Mouse (Mus musculus): ENCODE data around the gene Smc2.
"Not testable (repeated sequence)": the region's sequence is repeated elsewhere in the genome, so short reads cannot be mapped to it uniquely, and the experiment has no call there.

Smc2 gene

DNA sequence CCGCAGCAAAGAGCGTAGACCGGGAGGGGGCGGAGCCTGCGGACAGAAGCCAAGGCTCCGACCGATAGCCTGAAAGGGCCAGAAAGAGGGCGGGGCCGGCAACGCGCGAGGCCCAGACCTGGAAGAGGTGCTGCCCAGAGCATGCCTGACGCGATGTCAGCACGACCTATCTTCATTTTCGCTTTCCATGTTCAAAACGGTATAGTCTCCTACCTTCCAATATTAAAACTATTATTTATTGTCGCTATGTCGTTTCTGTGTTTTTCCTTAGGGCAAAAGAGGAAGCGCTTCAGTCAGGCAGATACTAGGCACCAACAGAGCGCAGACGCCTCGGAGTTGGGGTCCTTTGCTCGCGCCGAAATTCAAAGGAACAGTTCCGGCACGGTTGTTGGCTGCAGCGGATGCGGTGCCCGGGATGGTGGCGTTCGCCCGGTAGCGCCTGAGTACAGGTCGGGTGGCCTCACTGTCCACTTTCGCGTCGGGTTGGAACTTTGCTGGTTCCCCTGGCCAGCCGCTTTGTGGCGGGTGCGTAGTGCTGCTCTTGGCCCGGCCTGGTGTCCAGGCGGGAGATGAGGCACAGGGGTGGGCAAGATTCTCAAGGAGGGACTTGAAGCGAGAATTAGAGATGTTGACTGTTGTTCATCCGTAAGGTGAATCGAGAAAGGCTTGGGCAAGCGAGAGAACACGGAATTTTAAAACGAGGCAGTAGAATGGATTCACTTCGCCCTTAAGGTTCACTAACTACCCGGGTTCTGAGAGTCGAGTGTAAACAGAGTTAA is at the start of gene Smc2:
Gene Smc2 (plus strand): TSS at position 358 of the 779 bp plus-strand sequence.
- DNase-seq, result peak; percentile 97

- no peak for DNase-seq
These were observed 27.5 kb upstream of the Smc2 start for GRCm38 (mm10) chr4:52411587-52411986.

DNA sequence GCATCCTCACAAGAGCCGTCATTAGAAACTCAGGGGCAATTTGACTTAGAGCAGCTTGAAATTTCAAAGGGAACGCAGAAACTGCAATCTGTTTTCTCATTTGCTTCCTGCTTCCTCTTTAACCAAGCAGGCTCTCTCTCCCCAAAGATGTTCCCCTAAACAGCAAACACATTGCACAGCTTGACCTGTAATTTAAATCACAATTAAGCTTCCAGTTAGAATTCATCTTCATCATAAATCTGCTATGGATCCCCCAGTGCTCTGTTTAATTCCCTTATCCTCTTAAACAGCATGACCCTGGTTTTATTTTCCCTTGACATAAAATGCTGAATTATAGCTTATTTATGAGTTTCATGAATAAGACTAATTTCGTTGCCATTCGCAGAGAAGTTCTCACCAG is 15.4 kb upstream of the Smc2 start:
- no peak for DNase-seq

DNA sequence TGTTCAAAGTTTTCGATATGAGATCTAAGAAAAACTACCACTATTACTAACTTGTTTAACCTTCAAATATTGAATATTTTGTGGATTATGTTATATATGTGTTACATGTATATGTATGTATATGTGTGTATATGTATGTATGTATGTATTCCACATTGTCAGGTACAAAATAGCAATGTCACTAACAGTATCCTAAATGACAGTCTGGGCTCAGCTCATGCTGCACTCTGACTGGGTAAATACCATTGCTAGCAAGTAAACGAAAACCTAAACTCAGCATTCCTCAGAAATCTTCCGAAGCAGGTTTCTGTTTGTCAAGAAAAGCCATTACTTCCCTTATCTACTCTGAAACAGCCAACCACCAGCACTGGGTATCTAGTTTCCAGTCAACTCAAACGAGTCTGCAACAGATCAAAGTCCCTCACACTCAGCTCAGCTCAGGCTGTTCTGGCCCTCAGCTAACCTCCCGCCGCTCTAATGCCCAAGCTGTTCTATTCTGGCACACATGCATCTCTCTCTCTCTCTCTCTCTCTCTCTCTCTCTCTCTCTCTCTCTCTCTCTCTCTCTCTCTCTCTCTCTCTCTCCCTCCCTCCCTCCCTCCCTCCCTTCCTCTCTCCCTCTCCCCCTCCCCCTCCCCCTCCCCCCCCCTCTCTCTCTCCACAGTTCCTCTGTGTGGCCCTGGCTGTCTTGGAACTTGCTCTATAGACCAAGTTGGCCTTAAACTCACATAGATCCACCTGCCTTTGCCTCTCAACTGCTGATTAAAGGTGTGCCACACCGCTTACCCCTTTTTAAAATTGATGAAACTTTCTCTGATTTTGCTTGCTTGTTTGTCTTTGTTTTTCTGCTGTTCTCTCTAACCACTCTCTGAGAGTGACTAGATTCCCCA is 9.5 kb upstream of the Smc2 start:
- DNase-seq, result no peak

- DNase-seq, result not testable (repeated sequence)
These were observed 3.5 kb upstream of the Smc2 start for GRCm38 (mm10) chr4:52435551-52435950.

GRCm38 (mm10) chr4:52438371-52438885 is 615 bp upstream of the Smc2 start:
- DNase-seq, result no peak

GRCm38 (mm10) chr4:52459726-52460125 is 20.7 kb downstream of the Smc2 start:
- no peak for DNase-seq

DNA sequence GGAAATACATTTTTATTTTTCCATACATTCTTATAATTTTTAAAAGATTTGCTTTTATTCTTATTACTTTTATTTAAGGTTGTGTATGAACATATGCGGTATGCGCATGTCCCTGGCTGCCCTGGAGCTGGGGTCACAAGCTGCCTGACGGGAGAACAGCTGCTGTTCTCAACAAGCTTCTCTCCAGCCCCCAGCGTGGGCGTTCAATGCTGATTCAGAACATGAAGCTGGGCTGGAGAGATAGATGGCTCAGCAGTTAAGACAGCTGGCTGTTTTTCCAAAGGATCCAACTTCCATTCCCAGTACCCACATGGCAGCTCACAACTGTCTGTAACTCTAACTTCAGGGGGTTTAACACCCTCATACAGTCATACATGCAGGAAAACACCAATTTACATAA is 22.3 kb downstream of the Smc2 start:
- DNase-seq, result no peak

DNA sequence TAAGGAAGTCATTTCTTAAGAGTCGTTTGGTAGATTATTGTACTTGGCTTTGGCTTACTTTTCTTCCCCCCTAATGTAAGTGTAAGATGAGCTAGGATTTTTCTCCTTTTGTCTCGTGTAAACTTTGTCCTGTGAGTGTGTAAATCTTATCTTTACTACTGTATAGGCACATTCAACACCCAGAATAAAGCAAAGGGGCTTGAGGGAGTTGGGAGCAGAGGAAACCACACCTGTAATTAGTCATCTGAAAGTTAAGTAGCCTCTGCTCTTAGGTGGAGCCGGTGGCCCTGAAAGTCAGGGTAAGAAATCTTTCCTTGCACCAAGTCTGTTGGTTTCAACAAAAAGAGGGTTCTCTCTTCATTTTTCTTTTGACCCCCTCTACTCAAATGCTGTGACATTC is 34.4 kb downstream of the Smc2 start:
- no peak for DNase-seq

DNA sequence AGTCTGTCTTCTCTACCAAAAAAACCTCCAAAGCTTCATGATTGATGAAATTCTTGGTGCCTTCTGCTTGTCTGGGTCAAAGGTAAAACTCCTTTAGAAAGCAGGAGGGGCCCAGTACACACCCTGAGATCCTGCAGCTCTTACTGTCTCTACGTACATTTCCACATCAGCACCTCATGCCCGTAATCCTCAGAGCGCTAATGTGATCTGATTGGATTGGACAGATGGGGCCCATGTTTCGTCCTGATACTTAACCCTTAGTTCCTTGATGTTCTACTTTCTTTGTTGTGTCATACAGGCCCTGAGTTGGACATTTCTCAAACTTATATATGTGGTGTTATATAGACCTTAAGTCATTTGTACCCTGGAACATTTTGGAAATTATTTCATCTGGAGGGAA is 48.4 kb downstream of the Smc2 start:
- no peak for DNase-seq

- DNase-seq, result not testable (repeated sequence)
These were observed 58.1 kb downstream of the Smc2 start, which contains the start of gene Vma21-ps for GRCm38 (mm10) chr4:52497144-52497543. Vma21-ps (minus strand) TSS chr4:52497244.

DNA sequence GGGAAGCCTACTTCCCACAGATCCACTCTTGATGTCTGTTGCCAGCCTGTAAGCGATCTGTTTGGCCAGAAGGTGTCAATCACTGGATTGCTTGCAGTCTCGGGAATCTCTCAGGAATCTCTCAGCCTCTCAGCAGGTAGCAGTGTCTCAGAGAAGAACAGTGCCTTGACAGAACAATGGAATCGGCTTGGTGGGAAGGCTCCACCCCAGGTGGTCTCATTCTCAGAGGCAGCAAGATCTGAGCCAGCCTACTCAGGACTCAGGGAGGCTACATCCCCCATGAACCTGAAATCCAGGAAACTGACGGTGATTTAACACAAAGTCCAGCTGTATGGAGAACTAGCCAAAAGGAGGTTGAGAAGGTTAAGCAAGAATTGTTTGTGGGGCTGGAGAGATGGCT is 78.5 kb downstream of the Smc2 start:
- no peak for DNase-seq

- DNase-seq, result no peak
These were observed 80.3 kb downstream of the Smc2 start for GRCm38 (mm10) chr4:52519301-52519700.

- DNase-seq, result no peak
These were observed 87.4 kb downstream of the Smc2 start for GRCm38 (mm10) chr4:52526464-52526863.

DNA sequence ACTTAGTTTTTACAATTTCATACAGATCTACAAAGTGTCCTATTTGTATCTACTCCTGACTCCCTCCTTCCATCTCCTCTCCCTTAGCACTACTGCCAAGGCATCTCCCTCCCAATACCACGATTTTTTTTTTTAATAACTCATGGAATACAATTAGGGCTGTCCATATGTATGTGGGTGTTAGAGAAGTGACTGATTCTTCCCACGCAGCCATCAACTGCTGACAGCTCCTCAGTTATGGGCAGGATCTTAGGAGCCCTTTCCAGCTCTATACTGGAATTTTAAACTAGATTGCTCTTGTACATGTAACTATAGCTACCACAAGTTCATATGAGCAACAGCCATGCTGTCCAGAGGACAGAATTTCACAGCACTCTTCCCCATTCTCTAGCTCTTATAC is 91.6 kb downstream of the Smc2 start:
- DNase-seq, result no peak
